Mouse (Mus musculus) T-helper 17 cell (primary cell): Measurements from ENCODE around the gene Nanog.
"Not testable (repeated sequence)": the region's sequence is repeated elsewhere in the genome, so short reads cannot be mapped to it uniquely, and the experiment has no call there.

Source experiments
- in situ Hi-C, 2 experiments: fragments of 300-600 bp; cut with MboI, MseI; formaldehyde crosslinking; loops; 1 replicate in 1 of 2; 2 replicates in 1 of 2; pipeline ENCODE4 v1.15.1; 2025; ENCODE audit warnings: high pct_unique_total_duplicates in 2 of 2

Gene Nanog

GRCm38 (mm10) chr6:122702480-122703124 lies 4.7 kb upstream of the Nanog start:
- in situ Hi-C loops, result no loop called here

DNA sequence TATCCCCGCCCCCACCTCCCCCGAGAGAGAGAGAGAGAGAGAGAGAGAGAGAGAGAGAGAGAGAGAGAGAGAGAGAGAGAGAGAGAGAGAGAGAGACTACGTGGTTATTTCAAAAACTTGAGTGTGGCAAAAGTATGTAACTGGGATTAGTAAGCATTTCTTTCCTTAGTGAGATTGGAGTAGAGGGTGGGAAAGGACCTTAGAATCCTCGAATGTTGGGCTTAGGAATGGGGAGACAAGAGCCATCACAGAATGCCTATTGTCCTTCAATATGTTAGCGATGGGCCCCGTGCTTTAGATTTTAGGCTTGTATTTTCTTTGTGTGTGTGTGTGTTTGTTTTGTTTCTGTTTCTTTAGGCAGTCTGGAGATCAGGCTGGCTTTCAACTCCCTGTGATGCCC lies 4.0 kb upstream of the Nanog start:
- in situ Hi-C loops, result no loop called here

DNA sequence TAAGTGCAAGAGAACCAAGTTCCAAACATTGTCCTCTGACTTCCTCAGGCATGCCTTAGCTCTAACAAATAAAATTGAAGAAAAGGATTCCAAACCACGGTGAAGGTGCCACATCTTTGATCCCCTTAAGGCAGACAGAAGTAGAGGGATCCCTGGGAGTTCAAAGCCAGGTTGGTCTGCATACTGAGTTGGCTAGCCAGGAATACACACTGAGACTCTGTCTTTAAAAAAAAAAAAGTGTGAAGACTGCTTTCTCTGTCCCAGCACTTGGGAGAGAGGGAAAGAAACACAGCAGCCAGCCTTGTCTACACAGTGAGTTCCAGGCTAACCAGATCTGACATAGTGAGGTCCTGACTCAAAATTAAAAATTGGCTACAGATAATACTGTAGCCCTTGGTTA lies 3.6 kb upstream of the Nanog start:
- in situ Hi-C loops, result no loop called here

DNA sequence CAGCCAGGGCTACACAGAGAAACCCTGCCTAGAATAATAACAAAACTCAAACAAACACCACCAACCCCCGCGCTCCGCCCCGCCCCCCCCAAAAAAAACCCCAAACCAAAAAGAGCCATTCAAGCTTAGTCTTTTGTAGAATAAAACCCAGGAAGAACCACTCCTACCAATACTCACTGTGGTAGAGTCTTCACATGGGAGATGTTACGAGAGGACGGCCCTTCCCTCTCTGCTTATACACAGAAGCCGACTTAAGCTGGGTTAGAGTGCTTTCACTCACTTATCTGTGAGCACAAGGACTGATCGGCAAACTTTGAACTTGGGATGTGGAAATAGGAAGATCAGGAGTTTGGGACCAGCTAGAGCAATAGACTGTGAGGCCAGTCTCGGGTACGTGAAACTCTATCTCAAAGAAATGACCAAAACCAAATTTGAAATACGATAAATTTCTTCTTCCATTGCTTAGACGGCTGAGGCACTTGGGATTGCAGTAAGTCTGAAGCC lies 900 bp upstream of the Nanog start:
- in situ Hi-C loops, result no loop called here

GRCm38 (mm10) chr6:122708826-122709225 lies 1.5 kb downstream of the Nanog start:
- in situ Hi-C loops, result no loop called here

DNA sequence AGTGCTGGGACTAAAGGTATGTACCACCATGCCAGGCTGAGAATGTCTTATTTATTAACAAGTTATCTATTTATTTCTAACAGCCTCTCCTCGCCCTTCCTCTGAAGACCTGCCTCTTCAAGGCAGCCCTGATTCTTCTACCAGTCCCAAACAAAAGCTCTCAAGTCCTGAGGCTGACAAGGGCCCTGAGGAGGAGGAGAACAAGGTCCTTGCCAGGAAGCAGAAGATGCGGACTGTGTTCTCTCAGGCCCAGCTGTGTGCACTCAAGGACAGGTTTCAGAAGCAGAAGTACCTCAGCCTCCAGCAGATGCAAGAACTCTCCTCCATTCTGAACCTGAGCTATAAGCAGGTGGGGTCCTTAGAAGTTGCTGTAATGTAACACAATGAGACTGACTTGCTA lies 4.2 kb downstream of the Nanog start:
- in situ Hi-C loops, result no loop called here

DNA sequence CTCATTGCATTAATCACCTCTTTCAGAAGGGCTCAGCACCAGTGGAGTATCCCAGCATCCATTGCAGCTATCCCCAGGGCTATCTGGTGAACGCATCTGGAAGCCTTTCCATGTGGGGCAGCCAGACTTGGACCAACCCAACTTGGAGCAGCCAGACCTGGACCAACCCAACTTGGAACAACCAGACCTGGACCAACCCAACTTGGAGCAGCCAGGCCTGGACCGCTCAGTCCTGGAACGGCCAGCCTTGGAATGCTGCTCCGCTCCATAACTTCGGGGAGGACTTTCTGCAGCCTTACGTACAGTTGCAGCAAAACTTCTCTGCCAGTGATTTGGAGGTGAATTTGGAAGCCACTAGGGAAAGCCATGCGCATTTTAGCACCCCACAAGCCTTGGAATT lies 5.8 kb downstream of the Nanog start:
- in situ Hi-C loops, result not testable (repeated sequence)

DNA sequence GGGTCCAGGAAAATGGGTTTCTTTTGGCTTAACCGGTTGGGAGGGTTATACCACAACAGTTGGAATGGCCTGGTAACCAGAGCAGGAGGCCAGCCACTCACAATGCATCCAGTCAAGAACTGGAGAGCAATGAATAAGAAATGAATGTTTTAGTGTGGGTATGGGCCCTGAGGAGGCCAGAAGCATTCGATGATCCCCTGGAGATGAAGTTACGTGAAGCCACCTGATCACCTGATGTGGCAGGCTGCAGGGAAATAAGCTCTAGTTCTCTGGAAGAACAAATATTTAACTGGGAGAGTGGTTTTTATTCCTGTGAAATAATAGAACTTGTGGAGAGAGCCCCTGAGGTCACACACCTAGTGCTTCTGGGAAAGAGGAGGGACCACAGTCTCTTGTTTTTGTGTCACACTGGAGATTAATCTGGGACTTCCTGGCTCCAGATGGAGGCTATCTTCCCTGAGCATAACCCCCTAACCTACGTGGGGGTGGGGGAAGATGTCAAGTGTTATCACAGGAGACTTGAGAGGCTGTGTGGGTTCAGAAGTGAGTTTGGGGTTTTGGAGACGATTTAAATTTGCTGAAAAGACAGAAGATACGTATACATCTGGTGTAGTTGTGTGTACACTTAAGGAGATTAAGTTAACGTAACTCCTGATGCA lies 7.5 kb downstream of the Nanog start:
- in situ Hi-C loops, result loop anchor here in 1 of 2 experiments (5.0 kb wide), 1 partner anchor 48 kb away; no protein-coding TSS in a partner anchor

GRCm38 (mm10) chr6:122715886-122716285 lies 8.6 kb downstream of the Nanog start:
- in situ Hi-C loops, result loop anchor here in 1 of 2 experiments (5.0 kb wide), 1 partner anchor 49 kb away; no protein-coding TSS in a partner anchor

- in situ Hi-C loops, result loop anchor here in 1 of 2 experiments (5.0 kb wide), 1 partner anchor 51 kb away; no protein-coding TSS in a partner anchor
These were observed 10.9 kb downstream of the Nanog start for GRCm38 (mm10) chr6:122718224-122718623.

DNA sequence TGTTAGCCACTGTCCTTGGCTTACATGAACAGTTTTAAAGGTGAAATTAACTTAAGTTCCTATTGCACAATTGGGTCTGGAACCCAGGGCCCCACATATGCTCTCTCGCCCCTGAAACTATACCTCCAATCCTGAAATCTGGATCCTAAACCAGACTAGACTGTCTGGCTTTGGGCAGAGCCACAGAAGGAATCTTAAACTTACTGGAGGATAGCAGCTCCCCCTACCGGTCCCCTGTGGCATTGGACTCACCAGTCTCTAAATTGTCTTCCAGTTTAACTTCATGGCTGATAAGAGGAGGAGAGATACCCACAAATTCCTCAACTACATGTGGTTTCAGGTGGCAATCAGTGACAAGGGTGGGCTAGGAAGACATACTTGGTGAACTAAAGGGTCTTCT lies 12.7 kb downstream of the Nanog start:
- in situ Hi-C loops, result loop anchor here in 1 of 2 experiments (5.0 kb wide), 1 partner anchor 53 kb away; no protein-coding TSS in a partner anchor

DNA sequence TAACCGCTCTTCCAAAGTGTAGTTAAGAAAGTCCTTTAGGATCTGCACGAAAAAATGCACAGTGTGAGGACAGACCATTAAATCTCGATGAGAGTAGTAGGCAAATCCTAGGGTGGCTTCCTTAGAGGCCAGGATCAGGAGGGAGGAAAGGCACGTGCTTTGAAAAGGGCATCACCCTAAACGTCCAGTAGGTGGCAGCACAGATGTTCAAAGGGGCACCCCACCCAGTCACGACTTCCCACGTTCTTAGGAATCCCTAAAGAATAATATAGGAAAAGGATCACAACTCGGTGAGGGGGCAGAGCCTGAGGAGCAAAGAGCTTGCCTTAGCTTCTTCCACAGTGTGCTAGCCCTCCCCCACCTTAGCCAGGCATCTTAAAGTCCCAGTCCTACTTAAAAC lies 32.7 kb downstream of the Nanog start:
- in situ Hi-C loops, result loop anchor here in 1 of 2 experiments (5.0 kb wide), 1 partner anchor 47 kb away; no protein-coding TSS in a partner anchor

DNA sequence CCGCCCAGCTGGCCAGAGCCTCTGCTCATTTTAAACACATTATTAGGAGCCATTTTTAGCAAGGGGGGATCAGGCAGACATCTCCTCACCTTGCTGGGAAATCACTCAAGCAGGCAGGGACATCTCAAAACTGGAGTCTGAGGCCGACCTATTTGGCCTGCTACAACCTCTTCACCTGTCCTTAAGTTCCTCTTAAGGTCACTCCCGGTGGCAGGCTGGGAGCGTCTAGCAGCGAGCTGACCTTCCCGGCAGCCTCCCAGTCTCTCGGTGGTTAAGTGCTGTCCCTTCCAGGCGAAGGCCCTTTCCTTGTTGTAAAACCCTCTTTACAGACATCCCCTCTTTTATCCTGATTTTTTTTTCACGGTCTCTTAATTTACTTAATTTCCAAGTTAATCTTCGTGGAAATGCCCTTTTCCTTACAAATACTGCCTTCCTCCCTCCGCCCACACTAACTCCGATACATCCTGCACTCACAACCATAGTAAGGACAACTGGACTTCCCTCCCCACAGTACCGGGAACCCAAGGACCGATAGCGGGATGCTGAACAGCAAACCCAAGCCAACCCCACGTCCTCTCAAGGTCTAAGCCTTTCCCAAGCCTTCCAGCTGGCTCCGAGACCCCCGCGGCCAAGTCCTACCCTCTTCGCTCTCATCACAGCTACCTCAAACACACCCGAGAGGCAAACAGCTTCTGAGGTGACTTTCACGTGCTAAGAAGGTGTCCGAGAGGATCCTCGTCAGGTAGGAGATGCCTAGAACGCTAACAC lies 34.4 kb downstream of the Nanog start:
- in situ Hi-C loops, result no loop called here

DNA sequence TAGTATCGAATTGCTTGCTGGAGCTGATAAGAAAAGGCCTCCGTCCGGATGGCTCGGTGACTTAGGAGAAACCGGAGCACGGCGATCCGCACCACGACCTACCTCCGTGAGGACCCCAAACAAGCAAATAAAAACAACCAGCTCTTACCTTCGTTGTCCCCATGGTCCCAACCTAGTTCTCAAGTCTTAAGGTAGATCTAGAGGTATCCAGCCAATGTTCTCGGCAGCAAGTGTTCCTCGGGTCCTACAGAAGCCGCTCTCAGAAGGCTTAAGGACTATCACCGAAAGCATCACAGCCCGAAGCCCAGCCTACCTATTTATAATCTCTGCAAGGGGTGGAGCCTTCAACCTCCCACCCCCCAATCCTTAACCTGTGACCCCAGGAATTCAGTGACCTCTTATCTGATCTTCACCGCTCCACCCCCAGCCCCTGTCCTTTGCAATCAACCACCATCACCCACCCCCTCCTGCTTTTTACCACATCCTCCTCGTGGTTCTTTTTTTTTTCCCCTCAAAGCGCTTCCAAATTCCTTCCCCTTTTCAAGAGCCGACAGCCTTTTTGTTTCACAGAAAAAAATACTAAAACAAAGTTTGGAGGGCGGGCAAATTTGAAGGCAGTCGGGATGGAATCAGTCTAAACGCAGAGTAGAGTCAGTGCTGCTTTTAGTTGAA lies 35.1 kb downstream of the Nanog start:
- in situ Hi-C loops, result no loop called here

GRCm38 (mm10) chr6:122743353-122743752 lies 36.1 kb downstream of the Nanog start:
- in situ Hi-C loops, result no loop called here

DNA sequence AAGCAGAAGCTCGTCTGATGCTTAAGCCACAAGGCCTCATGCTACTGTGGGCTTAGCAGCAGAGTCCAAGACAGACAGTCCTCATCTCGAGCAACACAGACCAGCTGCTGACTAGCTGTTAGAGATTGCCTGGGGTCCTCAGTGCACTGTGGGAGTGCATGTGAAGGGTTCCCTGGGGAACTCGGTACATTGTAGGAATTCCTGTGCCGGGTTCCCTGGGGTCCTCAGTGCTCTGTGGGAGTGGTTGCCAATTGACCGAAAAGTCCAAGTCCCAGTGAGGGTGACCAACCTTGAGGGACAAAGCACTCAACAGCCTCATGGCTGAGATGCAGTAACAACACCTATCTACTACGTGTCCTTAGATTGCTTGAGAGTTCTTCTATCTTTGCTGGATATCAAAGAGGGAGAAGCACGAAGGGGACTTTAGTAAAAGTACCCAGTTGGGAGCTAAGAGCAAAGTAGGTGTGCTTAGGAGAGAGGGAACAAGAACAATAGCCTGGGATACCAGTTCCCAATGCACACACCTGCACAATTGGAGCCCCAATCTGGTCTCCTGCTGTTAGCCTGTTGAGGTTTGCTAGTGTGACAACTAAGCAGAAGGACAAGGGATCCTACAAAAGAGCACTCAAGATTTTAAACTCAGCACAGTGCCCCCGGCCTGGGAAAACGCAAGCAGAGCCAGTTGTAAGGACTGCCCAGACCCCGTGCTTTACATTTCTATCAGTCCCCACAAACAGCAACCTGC lies 37.4 kb downstream of the Nanog start:
- in situ Hi-C loops, result no loop called here

- in situ Hi-C loops, result loop anchor here in 1 of 2 experiments (25.0 kb wide), 1 partner anchor 1887 kb away; the partner anchor contains the start of gene C1s2
These were observed 43.3 kb downstream of the Nanog start for GRCm38 (mm10) chr6:122750579-122750978.

DNA sequence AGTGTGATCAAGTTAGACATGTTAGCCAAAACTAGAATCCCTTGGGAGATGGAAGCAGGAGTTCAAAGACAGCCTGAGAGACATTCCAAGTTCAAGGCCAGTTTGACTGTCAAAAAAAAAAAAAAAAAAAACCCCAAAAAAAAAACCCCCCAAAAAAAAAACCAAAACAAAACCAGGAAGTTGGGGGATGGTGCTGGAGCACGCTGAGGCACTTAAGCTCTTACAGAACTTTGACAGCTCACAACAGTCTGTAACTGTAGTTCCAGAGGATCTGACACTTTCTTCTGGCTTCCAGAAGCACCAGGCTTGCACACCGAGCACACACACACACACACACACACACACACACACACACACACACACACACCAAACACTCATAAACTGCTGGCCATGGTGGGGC lies 48.6 kb downstream of the Nanog start:
- in situ Hi-C loops, result loop anchor here in 1 of 2 experiments (25.0 kb wide), 1 partner anchor 1881 kb away; the partner anchor contains the start of gene C1s2

DNA sequence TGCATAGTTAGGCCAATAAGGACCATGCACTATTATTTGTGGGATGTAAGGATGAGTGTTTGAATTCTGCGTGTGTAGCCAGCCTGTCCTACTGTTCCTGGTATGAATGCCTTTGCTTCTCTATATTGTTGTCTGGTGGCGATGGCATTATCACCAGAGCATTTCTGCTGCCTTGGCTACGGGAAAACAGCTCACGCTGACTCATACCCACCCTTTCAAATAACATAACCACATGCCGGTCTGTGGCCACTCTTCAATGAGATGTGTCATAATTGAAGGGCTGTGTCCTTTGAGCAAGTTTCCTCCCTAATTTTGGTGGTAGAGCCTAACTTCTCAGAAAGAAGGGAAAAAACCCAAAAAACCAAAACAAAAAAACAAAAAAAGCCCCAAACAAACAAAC lies 51.4 kb downstream of the Nanog start:
- in situ Hi-C loops, result loop anchor here in 1 of 2 experiments (25.0 kb wide), 1 partner anchor 1879 kb away; the partner anchor contains the start of gene C1s2

DNA sequence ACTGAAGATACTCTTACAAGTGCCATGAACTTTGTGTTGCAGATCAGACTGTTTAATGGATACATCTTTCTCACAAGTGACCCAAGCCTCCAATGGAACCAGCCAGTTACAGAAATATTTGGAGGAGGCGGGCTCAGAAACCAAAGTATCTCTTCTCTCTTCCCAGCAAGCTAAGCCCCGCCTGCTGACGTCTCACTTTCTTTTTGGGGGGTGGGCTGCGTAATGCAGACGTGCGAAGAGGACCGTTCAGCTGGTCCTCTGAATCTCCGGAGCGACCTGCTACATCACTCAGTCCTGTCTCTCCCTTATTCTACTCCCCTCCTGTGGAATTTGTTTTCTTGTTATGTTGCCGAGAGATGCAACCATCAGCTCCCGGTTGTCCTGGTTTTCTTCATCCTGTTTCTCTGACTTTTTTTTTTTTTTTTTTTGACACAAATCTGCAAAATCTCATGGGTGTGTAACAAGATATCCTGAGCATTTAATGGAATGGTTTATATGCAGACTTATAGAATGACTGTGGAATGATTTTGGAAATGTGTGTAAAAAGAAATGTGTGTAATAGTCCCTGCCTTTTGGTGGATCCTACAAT lies 53.8 kb downstream of the Nanog start:
- in situ Hi-C loops, result loop anchor here in 1 of 2 experiments (25.0 kb wide), 1 partner anchor 1876 kb away; the partner anchor contains the start of gene C1s2
